Mouse (Mus musculus): ENCODE results near the gene Zfp846. TPM values are rescaled to one million over a fixed set of nuclear protein-coding genes. Genes with fewer than 3 reads are reported as not detected.

The Zfp846 gene
- polyA plus RNA-seq, 2 experiments, result 1.6 to 2.3 TPM

DNA sequence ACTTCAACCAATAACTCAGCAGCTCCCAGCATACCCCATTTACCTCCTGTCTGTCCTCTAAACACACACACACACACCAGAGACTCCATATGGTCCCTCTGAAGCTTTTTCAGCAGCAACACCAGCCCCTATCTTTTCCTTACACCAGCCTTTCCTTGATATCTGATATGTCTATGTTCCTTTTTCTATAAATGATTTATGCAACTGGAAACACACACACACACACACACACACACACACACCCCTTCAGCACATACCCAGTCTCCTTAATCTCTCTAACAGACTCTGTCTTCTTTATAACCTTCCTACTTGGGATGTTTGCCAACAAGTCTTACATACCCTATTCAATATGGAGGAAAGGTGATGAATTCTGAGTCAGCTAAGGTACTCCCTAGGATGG lies 10.0 kb upstream of the Zfp846 start:
- Histone ChIP-seq H3K4me1 (replicated peaks; ENCODE audit: control insufficient read depth in 2 of 2, insufficient read depth in 2 of 2, low read length in 1 of 2) (no peaks in the 10 kb centered on the region), H3K4me3 (ENCODE audit: insufficient read depth in 1 of 2, low read depth in 2 of 2, low read length in 2 of 2) (no peak overlapping the region), H3K27ac (no peak overlapping the region), H3K27me3 (ENCODE audit: control insufficient read depth, insufficient read depth, low read length) (no peaks in the 10 kb centered on the region), H3K36me3 (replicated peaks; ENCODE audit: control insufficient read depth, insufficient read depth, low read depth) (no peaks in the 10 kb centered on the region), H3K4me2 (ENCODE audit: low read depth) (no peak overlapping the region), H3K9ac (replicated peaks) (no peak overlapping the region), H3K9me3 (ENCODE audit: control insufficient read depth, low read length) (no peaks in the 10 kb centered on the region)
- no peak for TF ChIP-seq CTCF (IDR thresholded peaks at IDR 0.05; ENCODE audit: low read depth)
- TF ChIP-seq EP300 (IDR thresholded peaks at IDR 0.05; ENCODE audit: low read depth), result no peak
- DNase-seq (ENCODE audit: low read depth in 3 of 3, low spot score in 3 of 3) (no peak), ATAC-seq (ENCODE audit: insufficient read depth) (no peak)

GRCm38 (mm10) chr9:20576591-20576990 lies 4.5 kb upstream of the Zfp846 start:
- no peaks in the 10 kb centered on the region; the same call in 1 of the 2 replicates for H3K27me3 ChIP-seq (ENCODE audit: control insufficient read depth, insufficient read depth, low read length)
- H3K4me2 ChIP-seq (ENCODE audit: low read depth), result no peak overlapping the region
- no peaks in the 10 kb centered on the region for H3K36me3 ChIP-seq (replicated peaks; ENCODE audit: control insufficient read depth, insufficient read depth, low read depth)
- no peaks in the 10 kb centered on the region for H3K9me3 ChIP-seq (ENCODE audit: control insufficient read depth, low read length)
- no peak overlapping the region for H3K27ac ChIP-seq
- DNase-seq (ENCODE audit: low read depth in 3 of 3, low spot score in 3 of 3) (no peak), ATAC-seq (ENCODE audit: insufficient read depth) (no peak)
- peaks cover 2 to 6% of the 10 kb centered on the region in 2 experiments; a peak in 1 of 4 replicates for H3K4me1 ChIP-seq (replicated peaks; ENCODE audit: control insufficient read depth in 2 of 2, insufficient read depth in 2 of 2, low read length in 1 of 2)
- no peak for TF ChIP-seq EP300 (IDR thresholded peaks at IDR 0.05; ENCODE audit: low read depth)
- no peak for TF ChIP-seq CTCF (IDR thresholded peaks at IDR 0.05; ENCODE audit: low read depth)
- no peak overlapping the region for H3K4me3 ChIP-seq (ENCODE audit: insufficient read depth in 1 of 2, low read depth in 2 of 2, low read length in 2 of 2)
- no peak overlapping the region for H3K9ac ChIP-seq (replicated peaks)
- WGBS (ENCODE audit: insufficient replicate concordance), result 71% methylated on average over 2 of the region's 2 CpGs

DNA sequence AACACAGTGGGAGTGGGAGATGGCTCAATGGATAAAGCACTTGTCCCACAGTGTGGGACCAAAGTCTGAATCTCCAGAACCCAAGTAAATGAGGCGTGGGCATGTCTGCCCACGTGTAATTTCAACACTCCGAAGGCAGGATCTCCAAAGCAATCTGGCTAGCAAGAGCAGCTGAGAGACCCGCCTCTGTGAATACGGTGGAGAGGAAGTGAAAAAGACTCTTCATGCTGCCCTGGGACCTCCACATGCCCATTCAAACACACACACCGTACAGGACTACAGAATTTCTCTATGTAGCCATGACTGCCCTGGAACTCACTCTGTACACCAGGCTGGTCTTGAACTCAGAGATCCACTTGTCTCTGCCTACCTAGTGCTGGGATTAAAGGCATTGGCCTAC lies 20.2 kb downstream of the Zfp846 start:
- WGBS (ENCODE audit: insufficient replicate concordance), result 51% methylated on average over 6 of the region's 6 CpGs
- no peak for ATAC-seq (ENCODE audit: insufficient read depth)

DNA sequence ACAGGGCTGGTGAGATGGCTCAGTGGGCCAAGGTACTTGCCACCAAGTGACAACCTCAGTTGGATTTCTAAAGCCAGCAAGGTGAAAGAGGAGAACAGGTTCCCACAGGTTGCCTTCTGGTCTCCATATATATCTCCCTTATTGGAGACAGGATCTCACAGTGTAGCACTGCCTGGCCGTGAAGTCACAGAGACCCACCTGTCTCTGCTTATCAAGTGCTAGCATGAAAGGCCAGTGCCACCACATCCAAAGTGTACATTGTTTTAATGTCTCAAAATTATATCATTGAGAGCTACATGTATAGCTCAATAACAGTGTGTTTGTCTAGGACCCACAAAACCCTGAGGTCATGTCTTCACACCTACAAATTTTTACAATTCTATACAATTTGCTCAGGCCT lies 25.2 kb downstream of the Zfp846 start:
- WGBS (ENCODE audit: insufficient replicate concordance), result 69% methylated on average over 1 of the region's 1 CpGs
- H3K27me3 ChIP-seq (ENCODE audit: control insufficient read depth, insufficient read depth, low read length), result no peaks in the 10 kb centered on the region
- TF ChIP-seq EP300 (IDR thresholded peaks at IDR 0.05; ENCODE audit: low read depth) (no peak), CTCF (IDR thresholded peaks at IDR 0.05; ENCODE audit: low read depth) (no peak)
- no peak overlapping the region for H3K27ac ChIP-seq
- H3K4me2 ChIP-seq (ENCODE audit: low read depth), result peak overlapping the region; percentile 70
- H3K9ac ChIP-seq (replicated peaks), result no peak overlapping the region
- DNase-seq (ENCODE audit: low read depth in 3 of 3, low spot score in 3 of 3) (no peak), ATAC-seq (ENCODE audit: insufficient read depth) (no peak)
- H3K9me3 ChIP-seq (ENCODE audit: control insufficient read depth, low read length), result no peaks in the 10 kb centered on the region; the same call in 1 of the 2 replicates
- no peaks in the 10 kb centered on the region for H3K36me3 ChIP-seq (replicated peaks; ENCODE audit: control insufficient read depth, insufficient read depth, low read depth)
- no peak overlapping the region for H3K4me3 ChIP-seq (ENCODE audit: insufficient read depth in 1 of 2, low read depth in 2 of 2, low read length in 2 of 2)
- peaks cover 2 to 4% of the 10 kb centered on the region in 2 experiments; a peak in 2 of 4 replicates for H3K4me1 ChIP-seq (replicated peaks; ENCODE audit: control insufficient read depth in 2 of 2, insufficient read depth in 2 of 2, low read length in 1 of 2)

More for the DNA sequence above, 20.2 kb downstream of the Zfp846 start:
- Histone ChIP-seq H3K4me3 (ENCODE audit: insufficient read depth in 1 of 2, low read depth in 2 of 2, low read length in 2 of 2) (no peak overlapping the region), H3K4me1 (replicated peaks; ENCODE audit: control insufficient read depth in 2 of 2, insufficient read depth in 2 of 2, low read length in 1 of 2) (no peaks in the 10 kb centered on the region), H3K4me2 (ENCODE audit: low read depth) (no peak overlapping the region), H3K27ac (no peak overlapping the region), H3K9me3 (ENCODE audit: control insufficient read depth, low read length) (no peaks in the 10 kb centered on the region), H3K9ac (replicated peaks) (no peak overlapping the region), H3K27me3 (ENCODE audit: control insufficient read depth, insufficient read depth, low read length) (no peaks in the 10 kb centered on the region), H3K36me3 (replicated peaks; ENCODE audit: control insufficient read depth, insufficient read depth, low read depth) (no peaks in the 10 kb centered on the region)
- TF ChIP-seq CTCF (IDR thresholded peaks at IDR 0.05; ENCODE audit: low read depth), result no peak
- no peak for TF ChIP-seq EP300 (IDR thresholded peaks at IDR 0.05; ENCODE audit: low read depth)
- no peak for DNase-seq (ENCODE audit: low read depth in 3 of 3, low spot score in 3 of 3)

DNA sequence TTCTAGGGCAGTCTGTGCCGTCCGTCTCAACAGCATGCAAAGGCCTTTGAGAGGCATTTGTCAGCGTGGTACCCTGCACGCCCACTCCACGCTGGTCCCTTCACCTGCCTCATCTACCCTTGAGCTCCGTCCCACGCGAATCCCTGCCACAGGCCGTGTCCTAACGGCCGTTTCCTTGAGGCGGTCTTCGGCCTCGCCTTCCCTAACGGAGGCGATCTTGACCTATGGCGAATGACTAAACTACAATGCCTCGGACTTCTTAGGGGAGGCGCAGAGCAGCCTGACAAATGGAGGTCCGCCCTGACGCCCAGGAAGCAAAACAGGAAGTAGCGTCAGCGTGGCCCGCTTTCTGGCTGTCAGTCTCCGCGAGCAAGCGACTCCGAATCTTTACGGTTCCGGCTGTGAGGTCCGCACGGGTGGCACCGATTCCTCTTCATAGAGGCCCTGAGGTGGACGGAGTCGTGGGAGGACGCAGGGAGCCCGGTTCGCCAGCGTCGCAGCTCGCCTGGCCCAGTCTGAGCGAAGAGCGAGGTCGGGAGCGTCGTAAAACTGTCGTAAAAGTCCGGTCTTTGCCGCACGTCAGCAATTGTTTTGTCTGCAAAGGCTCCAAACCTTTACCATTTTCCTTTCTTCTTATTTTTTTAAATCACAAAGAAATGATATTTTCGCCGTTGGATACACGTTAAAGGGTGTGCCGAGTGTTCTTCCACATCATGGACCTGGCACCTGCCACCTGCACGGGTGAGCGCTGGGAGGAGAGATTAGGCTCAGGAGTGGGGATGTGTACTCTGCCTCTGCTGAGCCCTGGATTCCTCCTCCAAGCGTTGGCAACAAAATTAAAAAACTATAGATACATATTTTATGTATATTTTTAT lies 26.2 kb downstream of the Zfp846 start:
- H3K27me3 ChIP-seq (ENCODE audit: control insufficient read depth, insufficient read depth, low read length), result no peaks in the 10 kb centered on the region
- peak overlapping the region; percentile 70 for H3K9ac ChIP-seq (replicated peaks)
- H3K4me3 ChIP-seq (ENCODE audit: insufficient read depth in 1 of 2, low read depth in 2 of 2, low read length in 2 of 2), result peak overlapping the region; percentile 64 to 80
- TF ChIP-seq EP300 (IDR thresholded peaks at IDR 0.05; ENCODE audit: low read depth) (no peak), CTCF (IDR thresholded peaks at IDR 0.05; ENCODE audit: low read depth) (no peak; the same call in 1 of the 2 replicates)
- H3K36me3 ChIP-seq (replicated peaks; ENCODE audit: control insufficient read depth, insufficient read depth, low read depth), result no peaks in the 10 kb centered on the region
- H3K9me3 ChIP-seq (ENCODE audit: control insufficient read depth, low read length), result no peaks in the 10 kb centered on the region; the same call in 1 of the 2 replicates
- H3K4me1 ChIP-seq (replicated peaks; ENCODE audit: control insufficient read depth in 2 of 2, insufficient read depth in 2 of 2, low read length in 1 of 2), result peaks cover 2 to 4% of the 10 kb centered on the region in 2 experiments; a peak in 2 of 4 replicates
- WGBS (ENCODE audit: insufficient replicate concordance), result under 1% methylated on average over 57 of the region's 57 CpGs
- H3K27ac ChIP-seq, result peak overlapping the region; percentile 33
- ATAC-seq (ENCODE audit: insufficient read depth) (peak; percentile 87), DNase-seq (ENCODE audit: low read depth in 3 of 3, low spot score in 3 of 3) (peak; percentile 79 to 82 (median 82))
- peak overlapping the region; percentile 70 for H3K4me2 ChIP-seq (ENCODE audit: low read depth)

Measured in liver, embryonic 14.5 days (tissue).